Mouse (Mus musculus) neural tube, embryonic 12.5 days (tissue): ENCODE measurements around the gene Slc8b1. TPM values are rescaled to one million over a fixed set of nuclear protein-coding genes. Genes with fewer than 3 reads are reported as not detected.
A peak's percentile ranks its signal among the peaks of the same experiment; 100 is the strongest.

Experiments
- ATAC-seq: fragments of 200-750 bp; cut with Nextera tagmentation; 2 replicates; pipeline ENCODE4 v1.8.0; 2017; ENCODE audit warnings: low read depth, mild to moderate bottlenecking, moderate TSS enrichment, moderate library complexity; ENCODE audit not compliant: low FRiP score
- H3K27ac ChIP-seq: fragments of 300-500 bp; sonication (generic); 2 replicates; pipeline ENCODE4 v1.5.1; 2016
- H3K27me3 ChIP-seq: fragments of 300-500 bp; sonication (generic); replicated peaks from 2 replicates; pipeline ENCODE4 v1.6.1; 2016; ENCODE audit warnings: mild to moderate bottlenecking
- H3K36me3 ChIP-seq: fragments of 300-500 bp; sonication (generic); 2 replicates; pipeline ENCODE4 v1.6.1; 2016; ENCODE audit warnings: mild to moderate bottlenecking
- H3K4me1 ChIP-seq: fragments of 300-500 bp; sonication (generic); 2 replicates; pipeline ENCODE4 v1.6.1; 2016
- H3K4me2 ChIP-seq: fragments of 300-500 bp; sonication (generic); replicated peaks from 2 replicates; pipeline ENCODE4 v1.6.1; 2016; ENCODE audit warnings: mild to moderate bottlenecking
- H3K4me3 ChIP-seq: fragments of 300-500 bp; sonication (generic); 2 replicates; pipeline ENCODE4 v1.5.1; 2016
- H3K9ac ChIP-seq: fragments of 300-500 bp; sonication (generic); 2 replicates; pipeline ENCODE4 v1.6.1; 2016; ENCODE audit warnings: mild to moderate bottlenecking
- H3K9me3 ChIP-seq: fragments of 300-500 bp; sonication (generic); 2 replicates; pipeline ENCODE4 v1.6.1; 2016; ENCODE audit warnings: mild to moderate bottlenecking
- WGBS: fragments of 180-500 bp; shearing (Covaris S2); methylation state at CpG from one replicate; pipeline ENCODE4 v1.1.7; 2016; 5-methylcytosine and 5-hydroxymethylcytosine counted together
- polyA plus RNA-seq: library from polyadenylated mRNA; unstranded; fragments of >200 nt; fragmentation: Nextera tagmentation; extraction: Ambion mirVana; gene quantifications from 2 replicates; pipeline ENCODE4 v1.2.1, GENCODE M21; 2016

Slc8b1 gene
- polyA plus RNA-seq, result 5.6 and 6.9 TPM in 2 replicates

DNA sequence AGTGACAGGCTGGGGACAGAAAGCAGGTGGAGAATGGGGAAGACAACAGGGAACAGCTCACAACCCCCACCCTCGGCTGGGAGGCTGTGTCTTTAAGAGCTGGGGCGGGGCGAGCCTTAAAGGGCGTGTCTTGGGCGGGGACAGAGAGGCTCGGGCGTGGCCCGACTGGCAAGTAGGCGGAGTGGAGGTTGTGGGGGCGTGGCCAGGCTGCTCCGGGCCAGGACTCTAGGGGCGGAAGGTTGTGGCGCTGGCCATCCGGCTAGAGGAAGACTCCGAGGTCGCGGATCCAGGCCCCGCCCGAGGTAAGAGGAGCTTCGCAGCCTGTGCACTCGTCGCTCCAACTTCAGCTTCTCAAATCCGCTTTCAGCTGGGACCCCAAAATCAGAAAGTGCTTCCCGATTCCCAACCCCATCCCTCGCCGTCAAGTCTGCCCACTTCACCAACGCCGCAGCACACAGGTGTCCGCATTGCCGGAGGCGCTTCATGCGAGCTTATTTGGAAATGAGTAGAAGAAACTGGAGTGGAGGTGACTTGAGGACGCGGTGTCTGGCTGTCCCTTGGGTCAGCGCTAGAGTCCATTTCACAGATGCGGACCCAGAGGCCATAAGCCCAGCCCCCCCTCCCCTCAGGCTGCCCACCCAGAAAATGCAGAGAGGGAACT, at the start of gene Slc8b1:
Slc8b1 (plus strand) TSS at position 187 of the 661 bp plus-strand sequence.
- Histone ChIP-seq H3K27ac (no peak within 1 kb of the TSS), H3K4me2 (peak within 1 kb of the TSS; percentile 62), H3K4me1 (peaks cover 36% of the 10 kb centered on the region), H3K9ac (0 out of 2 replicates have a peak within 1 kb of the TSS, but pooled peaks have one; percentile 13), H3K9me3 (no peaks in the 10 kb centered on the region), H3K36me3 (no peaks in the 10 kb centered on the region), H3K4me3 (peak within 1 kb of the TSS; percentile 34), H3K27me3 (peaks cover 7% of the 10 kb centered on the region; the same call in 1 of the 2 replicates)
- 1% methylated on average over 36 of the region's 36 CpGs for WGBS
- ATAC-seq, result peak; percentile 86

- ATAC-seq, result no peak
- Histone ChIP-seq H3K4me3 (no peak overlapping the region), H3K4me1 (0 out of 2 replicates have a peak, but pooled peaks cover 4% of the 10 kb centered on the region), H3K27ac (no peak overlapping the region), H3K9ac (no peak overlapping the region), H3K4me2 (no peak overlapping the region), H3K36me3 (no peaks in the 10 kb centered on the region), H3K27me3 (peaks cover 20% of the 10 kb centered on the region), H3K9me3 (no peaks in the 10 kb centered on the region)
- WGBS, result 78% methylated on average over 15 of the region's 15 CpGs
Observed at GRCm38 (mm10) chr5:120461902-120462301, 49.1 kb upstream of the Slc8b1 start.

- Histone ChIP-seq H3K27ac (no peak overlapping the region), H3K4me2 (no peak overlapping the region), H3K4me3 (no peak overlapping the region), H3K36me3 (no peaks in the 10 kb centered on the region), H3K27me3 (peaks cover 16% of the 10 kb centered on the region), H3K9me3 (no peaks in the 10 kb centered on the region), H3K4me1 (no peaks in the 10 kb centered on the region), H3K9ac (no peak overlapping the region)
- WGBS, result 77% methylated on average over 4 of the region's 4 CpGs
- no peak for ATAC-seq
Observed at GRCm38 (mm10) chr5:120464321-120464720, 46.6 kb upstream of the Slc8b1 start.

GRCm38 (mm10) chr5:120465062-120465461, 45.9 kb upstream of the Slc8b1 start:
- WGBS, result 46% methylated on average over 5 of the region's 5 CpGs

GRCm38 (mm10) chr5:120465860-120466259, 45.1 kb upstream of the Slc8b1 start:
- no peaks in the 10 kb centered on the region for H3K36me3 ChIP-seq
- H3K4me1 ChIP-seq, result no peaks in the 10 kb centered on the region
- ATAC-seq, result no peak
- no peak overlapping the region for H3K9ac ChIP-seq
- no peak overlapping the region for H3K4me3 ChIP-seq
- H3K9me3 ChIP-seq, result no peaks in the 10 kb centered on the region
- no peak overlapping the region for H3K27ac ChIP-seq
- H3K27me3 ChIP-seq, result peaks cover 11% of the 10 kb centered on the region
- 94% methylated on average over 6 of the region's 6 CpGs for WGBS
- H3K4me2 ChIP-seq, result no peak overlapping the region

More at GRCm38 (mm10) chr5:120465062-120465461, 45.9 kb upstream of the Slc8b1 start:
- Histone ChIP-seq H3K27me3 (peaks cover 16% of the 10 kb centered on the region), H3K4me3 (no peak overlapping the region), H3K9me3 (no peaks in the 10 kb centered on the region), H3K4me2 (no peak overlapping the region), H3K9ac (no peak overlapping the region), H3K36me3 (no peaks in the 10 kb centered on the region), H3K4me1 (no peaks in the 10 kb centered on the region), H3K27ac (no peak overlapping the region)
- ATAC-seq, result no peak

DNA sequence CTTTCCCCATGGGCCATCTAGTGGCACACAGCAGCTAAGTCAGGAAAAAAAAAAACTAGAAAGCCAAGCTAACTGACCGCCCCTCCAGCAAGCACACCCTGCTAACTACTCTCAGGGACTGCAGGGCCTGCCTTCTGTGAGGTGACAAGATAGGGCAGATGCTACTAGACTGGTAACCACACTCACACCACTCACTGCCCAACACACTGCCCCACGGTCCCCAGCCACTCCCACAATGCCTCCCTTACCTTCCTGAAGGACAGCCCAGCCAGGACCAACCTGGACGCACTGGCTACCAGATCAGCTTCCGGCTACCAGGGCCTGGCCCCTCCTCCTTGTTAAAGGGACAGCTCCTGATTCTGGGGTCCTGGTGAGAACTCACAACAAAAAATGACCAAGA, 43.9 kb upstream of the Slc8b1 start:
- no peaks in the 10 kb centered on the region for H3K9me3 ChIP-seq
- peak overlapping the region; percentile 40 for H3K4me2 ChIP-seq
- H3K36me3 ChIP-seq, result no peaks in the 10 kb centered on the region
- no peaks in the 10 kb centered on the region for H3K4me1 ChIP-seq
- H3K27ac ChIP-seq, result no peak overlapping the region
- 12% methylated on average over 4 of the region's 4 CpGs for WGBS
- ATAC-seq, result no peak
- H3K9ac ChIP-seq, result no peak overlapping the region
- peaks cover 3% of the 10 kb centered on the region; the same call in 1 of the 2 replicates for H3K27me3 ChIP-seq
- no peak overlapping the region for H3K4me3 ChIP-seq

- Histone ChIP-seq H3K36me3 (no peaks in the 10 kb centered on the region), H3K4me3 (no peak overlapping the region), H3K9ac (no peak overlapping the region), H3K27ac (no peak overlapping the region), H3K4me2 (no peak overlapping the region), H3K27me3 (no peaks in the 10 kb centered on the region; the same call in 1 of the 2 replicates), H3K4me1 (no peaks in the 10 kb centered on the region), H3K9me3 (no peaks in the 10 kb centered on the region)
- WGBS, result 82% methylated on average over 5 of the region's 5 CpGs
- ATAC-seq, result no peak
Observed at GRCm38 (mm10) chr5:120468336-120468735, 42.6 kb upstream of the Slc8b1 start.

- Histone ChIP-seq H3K36me3 (no peaks in the 10 kb centered on the region), H3K9ac (no peak overlapping the region), H3K27me3 (no peaks in the 10 kb centered on the region; the same call in 1 of the 2 replicates), H3K9me3 (no peaks in the 10 kb centered on the region), H3K4me1 (no peaks in the 10 kb centered on the region), H3K4me2 (no peak overlapping the region), H3K4me3 (no peak overlapping the region), H3K27ac (no peak overlapping the region)
- 87% methylated on average over 6 of the region's 6 CpGs for WGBS
- ATAC-seq, result no peak
Observed at GRCm38 (mm10) chr5:120468830-120469229, 42.1 kb upstream of the Slc8b1 start.

DNA sequence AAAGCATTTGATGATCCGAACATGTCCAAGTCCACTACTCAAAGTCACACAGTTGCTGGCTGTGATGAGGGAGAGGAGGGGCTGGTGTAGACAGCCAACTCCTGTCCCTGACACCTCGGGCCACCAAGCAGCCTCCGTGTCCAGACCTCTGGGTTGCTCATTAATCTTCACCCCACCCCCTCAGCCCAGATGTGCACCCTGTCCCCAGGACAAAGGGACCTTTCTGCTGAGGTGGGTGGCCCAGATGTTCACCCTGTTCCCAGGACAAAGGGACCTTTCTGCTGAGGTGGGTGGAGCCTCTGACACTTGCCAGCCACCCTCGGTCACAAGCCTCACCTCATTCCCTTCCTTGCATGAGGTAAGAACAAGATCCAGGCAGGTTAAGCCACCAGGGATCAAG, 39.4 kb upstream of the Slc8b1 start:
- no peaks in the 10 kb centered on the region; the same call in 1 of the 2 replicates for H3K27me3 ChIP-seq
- H3K4me3 ChIP-seq, result no peak overlapping the region
- no peaks in the 10 kb centered on the region for H3K9me3 ChIP-seq
- 54% methylated on average over 4 of the region's 4 CpGs for WGBS
- H3K4me2 ChIP-seq, result no peak overlapping the region
- no peak overlapping the region for H3K9ac ChIP-seq
- no peaks in the 10 kb centered on the region for H3K36me3 ChIP-seq
- no peak overlapping the region for H3K27ac ChIP-seq
- no peak for ATAC-seq
- no peaks in the 10 kb centered on the region for H3K4me1 ChIP-seq

DNA sequence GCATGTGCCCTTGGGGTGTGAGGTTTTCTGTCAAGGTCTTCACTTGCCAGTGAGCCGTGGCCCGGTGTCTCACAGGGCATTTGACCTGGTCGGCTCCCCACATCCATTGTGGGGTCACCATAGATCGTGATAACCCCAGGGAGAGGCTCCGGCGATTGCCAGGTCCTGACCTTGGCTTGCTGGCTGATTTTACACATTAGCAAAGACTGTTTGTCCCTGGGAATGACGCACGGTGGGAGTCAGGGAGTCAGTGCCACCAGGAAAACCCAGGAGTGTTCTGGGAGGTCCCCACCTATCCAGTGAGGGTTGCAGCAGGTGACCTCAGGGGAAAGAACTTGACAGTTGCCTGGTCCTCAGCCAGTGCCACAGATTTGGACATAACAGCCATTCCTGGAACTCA, 38.2 kb upstream of the Slc8b1 start, which contains the start of gene Sdsl:
Sdsl (minus strand) TSS at position 41 of the 400 bp plus-strand sequence.
- Histone ChIP-seq H3K36me3 (no peaks in the 10 kb centered on the region), H3K4me1 (no peaks in the 10 kb centered on the region), H3K4me2 (no peak within 1 kb of the TSS), H3K4me3 (no peak within 1 kb of the TSS), H3K27ac (no peak within 1 kb of the TSS), H3K9ac (no peak within 1 kb of the TSS), H3K27me3 (no peaks in the 10 kb centered on the region; the same call in 1 of the 2 replicates), H3K9me3 (no peaks in the 10 kb centered on the region)
- 82% methylated on average over 8 of the region's 8 CpGs for WGBS
- ATAC-seq, result no peak

DNA sequence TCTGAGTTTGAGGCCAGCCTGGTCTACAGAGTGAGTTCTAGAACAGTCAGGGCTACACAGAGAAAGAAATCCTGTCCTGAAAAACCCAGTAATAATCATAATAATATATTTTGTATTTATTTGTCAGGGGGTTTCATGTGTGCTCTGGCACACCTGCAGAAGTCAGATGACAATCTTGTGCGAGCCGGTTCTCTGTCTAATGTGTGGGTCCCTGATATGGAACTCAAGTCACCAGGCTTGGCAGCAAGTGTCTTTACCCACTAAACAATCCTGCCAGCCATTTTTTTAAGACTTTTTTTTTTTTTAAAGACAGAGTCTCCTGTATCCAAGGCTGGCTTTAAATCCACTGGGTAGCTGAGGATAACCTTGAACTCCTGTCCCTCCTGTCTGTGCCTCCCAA, 37.6 kb upstream of the Slc8b1 start:
- H3K27ac ChIP-seq, result no peak overlapping the region
- no peaks in the 10 kb centered on the region; the same call in 1 of the 2 replicates for H3K27me3 ChIP-seq
- no peak overlapping the region for H3K9ac ChIP-seq
- 97% methylated on average over 2 of the region's 2 CpGs for WGBS
- ATAC-seq, result no peak
- no peak overlapping the region for H3K4me3 ChIP-seq
- H3K9me3 ChIP-seq, result no peaks in the 10 kb centered on the region
- no peaks in the 10 kb centered on the region for H3K4me1 ChIP-seq
- no peaks in the 10 kb centered on the region for H3K36me3 ChIP-seq
- H3K4me2 ChIP-seq, result no peak overlapping the region

DNA sequence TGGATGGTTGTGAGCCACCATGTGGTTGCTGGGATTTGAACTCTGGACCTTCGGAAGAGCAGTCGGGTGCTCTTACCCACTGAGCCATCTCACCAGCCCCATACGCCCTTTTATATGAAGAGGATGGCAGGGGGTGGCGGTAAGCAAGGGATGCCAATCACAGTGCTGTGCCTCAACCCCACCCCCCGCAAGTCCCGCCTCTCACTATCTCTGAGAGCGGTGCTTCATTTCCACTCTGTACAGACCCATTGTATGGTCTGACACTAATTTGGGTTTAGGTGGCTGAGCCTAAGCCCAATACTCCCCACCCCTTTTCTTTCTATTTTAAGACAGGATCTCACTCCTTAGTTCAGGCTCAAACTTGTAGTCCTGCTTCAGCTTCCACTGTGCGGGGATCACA, 35.1 kb upstream of the Slc8b1 start:
- H3K9me3 ChIP-seq, result no peaks in the 10 kb centered on the region
- no peaks in the 10 kb centered on the region for H3K36me3 ChIP-seq
- H3K4me3 ChIP-seq, result no peak overlapping the region
- no peaks in the 10 kb centered on the region for H3K4me1 ChIP-seq
- H3K4me2 ChIP-seq, result no peak overlapping the region
- H3K9ac ChIP-seq, result no peak overlapping the region
- no peak for ATAC-seq
- 51% methylated on average over 8 of the region's 8 CpGs for WGBS
- no peaks in the 10 kb centered on the region for H3K27me3 ChIP-seq
- H3K27ac ChIP-seq, result no peak overlapping the region

- no peaks in the 10 kb centered on the region for H3K36me3 ChIP-seq
- no peak within 1 kb of the TSS for H3K4me3 ChIP-seq
- no peaks in the 10 kb centered on the region for H3K9me3 ChIP-seq
- H3K9ac ChIP-seq, result no peak within 1 kb of the TSS; the same call in 1 of the 2 replicates
- no peak for ATAC-seq
- H3K27ac ChIP-seq, result no peak within 1 kb of the TSS
- H3K4me1 ChIP-seq, result no peaks in the 10 kb centered on the region
- no peak within 1 kb of the TSS for H3K4me2 ChIP-seq
- no peaks in the 10 kb centered on the region for H3K27me3 ChIP-seq
- WGBS, result 14% methylated on average over 13 of the region's 13 CpGs
Observed at GRCm38 (mm10) chr5:120476296-120476695, 34.7 kb upstream of the Slc8b1 start, which contains the start of gene Sds. Sds (plus strand) TSS chr5:120476526.
